Mouse (Mus musculus) limb, embryonic 11.5 days (tissue): ENCODE measurements around the gene Ppm1a. TPM values are rescaled to one million over a fixed set of nuclear protein-coding genes. Genes with fewer than 3 reads are reported as not detected.

Experiments used
- ATAC-seq: fragments of 200-750 bp; cut with Nextera tagmentation; 2 replicates; pipeline ENCODE4 v1.8.0; 2017; ENCODE audit warnings: low read depth; ENCODE audit not compliant: insufficient number of reproducible peaks, low FRiP score, low TSS enrichment
- DNase-seq: peaks from one replicate; pipeline ENCODE4 v3.0.0-alpha.2; 2015; ENCODE audit warnings: low spot score
- H3K27ac ChIP-seq: fragments of 300-500 bp; sonication (generic); replicated peaks from 2 replicates; pipeline ENCODE4 v1.5.1; 2014; ENCODE audit warnings: low read depth, mild to moderate bottlenecking, low read length
- H3K27me3 ChIP-seq: fragments of 300-500 bp; sonication (generic); 2 replicates; pipeline ENCODE4 v1.6.1; 2014; ENCODE audit warnings: mild to moderate bottlenecking, low read length, mixed read lengths; ENCODE audit not compliant: control insufficient read depth, insufficient read depth
- H3K36me3 ChIP-seq: fragments of 300-500 bp; sonication (generic); 2 replicates; pipeline ENCODE4 v1.6.1; 2014; ENCODE audit warnings: mild to moderate bottlenecking, low read length, moderate library complexity, mixed read lengths; ENCODE audit not compliant: control insufficient read depth, insufficient read depth
- H3K4me1 ChIP-seq: fragments of 300-500 bp; sonication (generic); 2 replicates; pipeline ENCODE4 v1.6.1; 2014; ENCODE audit warnings: low read length, mixed read lengths; ENCODE audit not compliant: control insufficient read depth, insufficient read depth
- H3K4me2 ChIP-seq: fragments of 300-500 bp; sonication (generic); 2 replicates; pipeline ENCODE4 v1.6.1; 2014; ENCODE audit warnings: low read depth, mild to moderate bottlenecking, moderate library complexity; ENCODE audit not compliant: severe bottlenecking
- H3K4me3 ChIP-seq: fragments of 300-500 bp; sonication (generic); 2 replicates; pipeline ENCODE4 v1.5.1; 2014; ENCODE audit warnings: low read depth, low read length
- H3K9ac ChIP-seq: fragments of 300-500 bp; sonication (generic); 2 replicates; pipeline ENCODE4 v1.6.1; 2014; ENCODE audit warnings: mild to moderate bottlenecking, low read length
- H3K9me3 ChIP-seq: fragments of 300-500 bp; sonication (generic); 2 replicates; pipeline ENCODE4 v1.6.1; 2016; ENCODE audit warnings: low read length; ENCODE audit not compliant: control insufficient read depth
- WGBS: fragments of 180-500 bp; shearing (Covaris S2); extraction: QIAGEN DNeasy Blood & Tissue Kit; methylation state at CpG from one replicate; pipeline ENCODE4 v1.1.7; 2014; 5-methylcytosine and 5-hydroxymethylcytosine counted together
- polyA plus RNA-seq: library from polyadenylated mRNA; unstranded; fragments of >200 nt; fragmentation: Nextera tagmentation; extraction: Ambion mirVana; gene quantifications from 2 replicates; pipeline ENCODE4 v1.2.1, GENCODE M21; 2014

Gene Ppm1a
- polyA plus RNA-seq, 1 experiment from 2014 or later, result 69.1 TPM

DNA sequence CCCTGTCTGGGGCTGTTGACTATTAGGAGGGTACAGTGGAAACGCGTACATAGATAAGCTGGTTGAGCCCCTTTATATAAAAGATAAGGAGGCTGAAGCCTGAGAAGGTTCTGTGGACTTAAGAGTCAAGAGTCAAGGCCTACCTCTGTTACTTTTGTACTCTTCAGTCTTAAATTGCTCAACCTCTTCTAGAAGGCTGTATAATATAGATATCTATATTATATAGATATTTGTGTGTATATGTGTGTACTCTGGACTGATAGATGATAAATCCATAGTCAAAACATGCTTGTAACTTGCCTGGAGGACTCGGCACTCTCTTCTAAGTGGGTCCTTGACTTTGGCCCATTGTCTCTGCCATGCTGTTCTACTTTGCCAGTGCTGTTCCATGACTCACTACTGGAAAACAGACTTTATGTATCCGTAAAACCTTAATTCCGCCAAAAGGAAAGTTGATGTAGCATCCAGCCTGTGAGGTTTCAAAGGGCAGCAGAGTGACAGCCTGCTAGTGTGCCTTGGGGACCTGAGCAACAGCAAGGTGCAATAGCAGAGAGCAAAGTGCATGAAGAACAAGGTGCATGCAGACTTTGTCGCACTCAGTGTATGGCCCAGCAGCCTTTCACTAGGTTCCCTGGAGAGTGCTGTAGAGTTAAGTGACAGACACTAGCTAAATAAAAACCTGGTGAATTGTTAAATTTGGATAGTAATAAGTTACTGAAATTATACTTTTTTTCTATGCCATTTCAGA is 28.1 kb downstream of the Ppm1a start:
- no peak overlapping the region for H3K4me2 ChIP-seq
- WGBS, result 91% methylated on average over 6 of the region's 6 CpGs
- no peak overlapping the region for H3K4me3 ChIP-seq
- peaks cover 6% of the 10 kb centered on the region for H3K36me3 ChIP-seq
- DNase-seq (no peak), ATAC-seq (no peak)
- H3K4me1 ChIP-seq, result no peaks in the 10 kb centered on the region
- H3K27ac ChIP-seq, result no peak overlapping the region
- H3K9ac ChIP-seq, result no peak overlapping the region
- no peaks in the 10 kb centered on the region for H3K9me3 ChIP-seq
- no peaks in the 10 kb centered on the region for H3K27me3 ChIP-seq

DNA sequence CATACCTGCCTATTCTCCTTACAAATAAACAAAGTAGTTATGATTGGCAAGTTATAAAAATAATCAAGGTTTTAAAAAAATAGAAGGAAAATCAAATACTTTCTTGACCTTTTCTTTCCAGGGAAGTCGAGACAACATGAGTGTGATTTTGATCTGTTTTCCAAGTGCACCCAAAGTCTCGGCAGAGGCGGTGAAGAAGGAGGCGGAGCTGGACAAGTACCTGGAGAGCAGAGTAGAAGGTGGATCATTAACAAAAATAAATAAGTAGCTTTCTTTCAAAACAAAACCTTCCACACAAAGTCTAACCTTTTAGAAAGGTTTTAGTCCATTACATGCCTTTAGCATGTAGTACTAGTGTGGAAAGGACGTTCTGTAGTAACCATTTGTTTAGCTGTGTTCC is 29.3 kb downstream of the Ppm1a start:
- no peaks in the 10 kb centered on the region for H3K4me1 ChIP-seq
- H3K36me3 ChIP-seq, result peaks cover 6% of the 10 kb centered on the region
- no peak overlapping the region for H3K4me3 ChIP-seq
- ATAC-seq (no peak), DNase-seq (no peak)
- no peak overlapping the region for H3K9ac ChIP-seq
- no peak overlapping the region for H3K4me2 ChIP-seq
- WGBS, result 95% methylated on average over 5 of the region's 5 CpGs
- H3K27me3 ChIP-seq, result no peaks in the 10 kb centered on the region
- H3K27ac ChIP-seq, result no peak overlapping the region
- no peaks in the 10 kb centered on the region for H3K9me3 ChIP-seq

DNA sequence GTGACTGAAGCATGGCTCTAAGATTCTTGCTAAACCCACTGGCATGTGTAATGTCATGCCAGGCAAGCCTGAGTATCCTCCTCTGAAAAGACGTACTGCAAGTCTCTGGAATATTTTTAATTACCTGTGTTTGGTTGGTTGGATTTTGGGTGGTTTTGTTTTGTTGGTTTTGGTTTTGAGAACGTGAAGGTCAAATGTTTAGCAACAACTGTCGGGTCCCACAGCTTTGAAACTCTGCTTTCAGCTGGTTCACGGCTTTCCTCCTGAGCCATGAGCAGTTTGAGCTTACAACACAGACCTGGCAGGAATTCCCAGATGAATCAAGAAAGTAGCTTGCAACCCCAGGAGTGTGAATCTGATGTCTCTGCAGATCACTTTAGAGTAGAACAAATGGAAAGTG is 29.7 kb downstream of the Ppm1a start:
- no peak for ATAC-seq
- H3K36me3 ChIP-seq, result peaks cover 7% of the 10 kb centered on the region
- no peaks in the 10 kb centered on the region for H3K27me3 ChIP-seq
- DNase-seq, result no peak
- H3K4me1 ChIP-seq, result no peaks in the 10 kb centered on the region
- H3K27ac ChIP-seq, result no peak overlapping the region
- no peaks in the 10 kb centered on the region for H3K9me3 ChIP-seq
- H3K4me3 ChIP-seq, result no peak overlapping the region
- H3K9ac ChIP-seq, result no peak overlapping the region
- 92% methylated on average over 4 of the region's 4 CpGs for WGBS
- H3K4me2 ChIP-seq, result no peak overlapping the region

DNA sequence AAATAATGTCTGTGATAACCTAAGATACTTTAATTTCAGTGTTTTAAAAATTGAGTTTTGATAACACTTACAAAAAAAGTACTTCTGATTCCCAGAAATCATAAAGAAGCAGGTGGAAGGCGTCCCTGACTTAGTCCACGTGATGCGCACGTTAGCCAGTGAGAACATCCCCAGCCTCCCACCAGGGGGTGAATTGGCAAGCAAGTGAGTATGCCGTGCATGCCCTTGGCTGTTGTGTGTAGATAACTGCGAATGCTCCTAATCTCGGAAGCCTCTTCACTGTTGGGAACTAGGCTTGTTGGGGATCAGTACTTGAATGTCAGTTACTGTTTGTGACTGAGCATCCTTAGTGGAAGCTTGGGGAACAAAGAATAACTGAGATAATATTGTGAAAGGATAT is 33.3 kb downstream of the Ppm1a start:
- Histone ChIP-seq H3K9ac (no peak overlapping the region), H3K4me2 (no peak overlapping the region), H3K9me3 (no peaks in the 10 kb centered on the region), H3K4me3 (no peak overlapping the region), H3K4me1 (no peaks in the 10 kb centered on the region), H3K27me3 (no peaks in the 10 kb centered on the region), H3K27ac (no peak overlapping the region), H3K36me3 (peaks cover 2% of the 10 kb centered on the region; the same call in 1 of the 2 replicates)
- 74% methylated on average over 7 of the region's 7 CpGs for WGBS
- DNase-seq (no peak), ATAC-seq (no peak)

DNA sequence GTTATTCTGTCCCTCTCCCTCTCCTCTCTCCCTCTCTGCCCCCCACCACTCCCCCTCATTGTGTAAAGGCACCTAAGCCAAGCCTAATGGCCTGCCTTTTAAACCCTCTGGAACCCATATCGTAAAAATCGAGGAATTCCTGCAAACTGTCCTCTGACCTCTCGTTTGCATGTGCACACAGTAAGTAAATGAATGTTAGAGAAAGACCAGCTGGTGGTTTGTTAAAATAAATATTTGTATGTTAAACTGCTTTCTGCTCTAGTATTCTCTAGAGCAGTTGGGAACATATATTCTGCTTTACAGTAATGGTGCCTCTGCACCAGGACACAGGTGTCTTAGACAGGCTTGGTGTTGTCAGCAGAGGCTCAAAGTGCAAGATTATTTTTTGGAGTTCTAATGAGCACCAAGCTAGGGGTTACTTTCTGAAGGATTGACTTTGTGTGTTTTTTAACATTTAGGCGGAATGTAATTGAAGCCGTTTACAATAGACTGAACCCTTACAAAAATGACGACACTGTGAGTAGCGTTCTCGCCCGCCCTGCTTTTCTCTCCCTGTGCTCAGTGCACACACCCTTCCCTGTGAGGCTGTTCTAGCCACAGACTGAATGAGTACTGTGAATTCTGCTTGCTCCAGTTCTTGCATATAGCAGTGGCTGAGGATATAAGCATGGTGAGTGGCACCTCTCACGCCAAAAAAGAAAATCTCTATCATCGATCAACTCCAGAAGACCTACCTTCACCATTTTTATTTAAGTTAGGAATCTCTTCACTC is 35.3 kb downstream of the Ppm1a start:
- Histone ChIP-seq H3K9me3 (no peaks in the 10 kb centered on the region), H3K36me3 (peaks cover 2% of the 10 kb centered on the region; the same call in 1 of the 2 replicates), H3K9ac (no peak overlapping the region), H3K27me3 (no peaks in the 10 kb centered on the region), H3K4me3 (no peak overlapping the region), H3K4me2 (no peak overlapping the region), H3K4me1 (no peaks in the 10 kb centered on the region), H3K27ac (no peak overlapping the region)
- 85% methylated on average over 11 of the region's 11 CpGs for WGBS
- ATAC-seq (no peak), DNase-seq (no peak)

DNA sequence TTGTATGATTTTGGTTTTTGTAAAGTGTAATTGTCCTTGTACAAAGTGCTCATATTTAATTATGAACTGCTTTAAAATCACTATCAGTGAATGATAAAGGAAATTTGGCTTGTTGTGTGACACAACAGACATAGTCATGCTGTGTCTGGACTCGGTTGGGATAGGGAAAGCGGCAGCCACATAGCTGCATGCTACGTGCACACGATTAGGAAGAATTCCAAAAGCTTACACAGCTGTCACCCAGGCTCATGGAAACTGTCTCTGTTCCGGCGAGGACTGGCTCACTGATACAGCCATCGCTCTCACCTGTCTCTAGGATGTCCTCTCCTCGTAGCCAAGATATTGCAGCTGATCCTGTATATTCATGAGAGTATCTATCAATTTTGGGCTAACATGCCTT is 36.7 kb downstream of the Ppm1a start:
- Histone ChIP-seq H3K36me3 (peaks cover 2% of the 10 kb centered on the region; the same call in 1 of the 2 replicates), H3K9me3 (no peaks in the 10 kb centered on the region), H3K4me1 (no peaks in the 10 kb centered on the region), H3K4me3 (no peak overlapping the region), H3K27me3 (no peaks in the 10 kb centered on the region), H3K27ac (no peak overlapping the region), H3K4me2 (no peak overlapping the region), H3K9ac (no peak overlapping the region)
- DNase-seq, result no peak
- ATAC-seq, result no peak
- 95% methylated on average over 8 of the region's 8 CpGs for WGBS

DNA sequence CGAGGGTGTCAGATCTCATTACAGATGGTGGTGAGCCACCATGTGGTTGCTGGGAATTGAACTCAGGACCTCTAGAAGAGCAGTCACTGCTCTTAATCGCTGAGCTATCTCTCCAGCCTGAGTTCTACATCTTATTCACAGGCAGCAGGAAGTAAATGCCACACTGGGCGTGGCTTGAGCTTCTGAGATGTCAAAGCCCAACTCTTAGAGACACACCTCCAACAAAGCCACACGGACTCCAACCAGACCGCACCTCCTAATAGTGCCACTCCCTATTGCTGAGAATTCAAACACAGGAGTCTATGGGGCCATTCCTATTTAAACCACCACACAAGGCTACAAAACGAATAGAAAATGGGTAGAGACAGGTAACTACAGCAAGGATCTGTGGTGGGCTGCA is 52.5 kb downstream of the Ppm1a start:
- Histone ChIP-seq H3K27ac (no peak overlapping the region), H3K27me3 (no peaks in the 10 kb centered on the region), H3K4me1 (no peaks in the 10 kb centered on the region), H3K9ac (no peak overlapping the region), H3K9me3 (no peaks in the 10 kb centered on the region), H3K4me3 (no peak overlapping the region), H3K36me3 (no peaks in the 10 kb centered on the region), H3K4me2 (no peak overlapping the region)
- no peak for DNase-seq
- WGBS, result 78% methylated on average over 6 of the region's 6 CpGs
- no peak for ATAC-seq

DNA sequence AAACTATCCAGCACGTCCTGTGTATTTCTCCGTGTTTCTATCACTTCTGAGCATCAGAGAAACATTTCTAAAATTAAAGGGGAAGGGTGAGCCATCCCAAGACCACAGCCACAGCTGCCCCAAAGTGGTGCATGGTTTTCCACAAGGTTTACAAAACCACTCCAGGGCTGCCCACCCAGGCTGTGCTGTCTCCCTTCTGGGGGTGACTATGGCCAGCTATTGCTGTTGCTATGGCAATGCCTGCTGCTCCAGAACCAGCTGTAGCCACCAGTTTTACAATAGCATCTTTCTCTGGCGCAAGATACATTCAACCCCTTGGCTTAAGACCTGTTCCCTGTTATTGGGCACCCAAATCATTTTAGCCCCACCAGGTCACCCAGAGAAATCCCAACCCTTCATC is 54.3 kb downstream of the Ppm1a start:
- DNase-seq, result no peak
- no peak overlapping the region for H3K9ac ChIP-seq
- H3K4me2 ChIP-seq, result no peak overlapping the region
- no peaks in the 10 kb centered on the region for H3K27me3 ChIP-seq
- ATAC-seq, result no peak
- no peaks in the 10 kb centered on the region for H3K4me1 ChIP-seq
- H3K27ac ChIP-seq, result no peak overlapping the region
- WGBS, result 89% methylated on average over 3 of the region's 3 CpGs
- no peaks in the 10 kb centered on the region for H3K36me3 ChIP-seq
- no peaks in the 10 kb centered on the region for H3K9me3 ChIP-seq
- H3K4me3 ChIP-seq, result no peak overlapping the region
